Mouse (Mus musculus): ENCODE data around the gene Prpf4.

Prpf4 gene

GRCm38 (mm10) chr4:62433939-62434870 is 25.6 kb downstream of the Prpf4 start:
- DNase-seq (ENCODE audit: extremely low spot score, low read depth, low spot score) = no peak

- DNase-seq (ENCODE audit: extremely low spot score, low read depth, low spot score) = no peak
Observed at GRCm38 (mm10) chr4:62435081-62435480, 26.5 kb downstream of the Prpf4 start, which contains the start of gene Rnf183. Gene Rnf183 (minus strand): TSS chr4:62435252.

GRCm38 (mm10) chr4:62437256-62437778 is 28.7 kb downstream of the Prpf4 start:
- no peak for DNase-seq (ENCODE audit: extremely low spot score, low read depth, low spot score)

GRCm38 (mm10) chr4:62437871-62438270 is 29.3 kb downstream of the Prpf4 start:
- no peak for DNase-seq (ENCODE audit: extremely low spot score, low read depth, low spot score)

GRCm38 (mm10) chr4:62439793-62440192 is 31.2 kb downstream of the Prpf4 start:
- no peak for DNase-seq (ENCODE audit: extremely low spot score, low read depth, low spot score)

GRCm38 (mm10) chr4:62440544-62440943 is 31.9 kb downstream of the Prpf4 start:
- DNase-seq (ENCODE audit: extremely low spot score, low read depth, low spot score) = no peak

- no peak for DNase-seq (ENCODE audit: extremely low spot score, low read depth, low spot score)
Observed at GRCm38 (mm10) chr4:62440986-62441385, 32.4 kb downstream of the Prpf4 start.

- DNase-seq (ENCODE audit: extremely low spot score, low read depth, low spot score) = no peak
Observed at GRCm38 (mm10) chr4:62454995-62455394, 46.4 kb downstream of the Prpf4 start.

GRCm38 (mm10) chr4:62459081-62459480 is 50.5 kb downstream of the Prpf4 start:
- DNase-seq (ENCODE audit: extremely low spot score, low read depth, low spot score) = no peak

GRCm38 (mm10) chr4:62460348-62460747 is 51.8 kb downstream of the Prpf4 start:
- no peak for DNase-seq (ENCODE audit: extremely low spot score, low read depth, low spot score)

- DNase-seq (ENCODE audit: extremely low spot score, low read depth, low spot score) = no peak
Observed at GRCm38 (mm10) chr4:62463124-62463523, 54.5 kb downstream of the Prpf4 start.

GRCm38 (mm10) chr4:62468158-62468557 is 59.6 kb downstream of the Prpf4 start:
- no peak for DNase-seq (ENCODE audit: extremely low spot score, low read depth, low spot score)

- peak; percentile 46 for DNase-seq (ENCODE audit: extremely low spot score, low read depth, low spot score)
Observed at GRCm38 (mm10) chr4:62470598-62471051, 62.0 kb downstream of the Prpf4 start, which contains the start of gene Wdr31. Gene Wdr31 (minus strand): TSS chr4:62470896.

GRCm38 (mm10) chr4:62472071-62472470 is 63.5 kb downstream of the Prpf4 start:
- DNase-seq (ENCODE audit: extremely low spot score, low read depth, low spot score) = no peak

- no peak for DNase-seq (ENCODE audit: extremely low spot score, low read depth, low spot score)
Observed at GRCm38 (mm10) chr4:62475131-62475530, 66.5 kb downstream of the Prpf4 start.

- no peak for DNase-seq (ENCODE audit: extremely low spot score, low read depth, low spot score)
Observed at GRCm38 (mm10) chr4:62475793-62476192, 67.2 kb downstream of the Prpf4 start.

Measured in hindlimb bud, embryonic 11.5 days (tissue).